Mouse (Mus musculus) kidney, adult 18-20 months (tissue): ENCODE measurements around the gene Clip2.

Experiments used
- DNase-seq: peaks from one replicate; pipeline ENCODE4 v3.0.0; 2021

Gene Clip2

GRCm38 (mm10) chr5:134522524-134522923, 29.7 kb downstream of the Clip2 start:
- no peak for DNase-seq

DNA sequence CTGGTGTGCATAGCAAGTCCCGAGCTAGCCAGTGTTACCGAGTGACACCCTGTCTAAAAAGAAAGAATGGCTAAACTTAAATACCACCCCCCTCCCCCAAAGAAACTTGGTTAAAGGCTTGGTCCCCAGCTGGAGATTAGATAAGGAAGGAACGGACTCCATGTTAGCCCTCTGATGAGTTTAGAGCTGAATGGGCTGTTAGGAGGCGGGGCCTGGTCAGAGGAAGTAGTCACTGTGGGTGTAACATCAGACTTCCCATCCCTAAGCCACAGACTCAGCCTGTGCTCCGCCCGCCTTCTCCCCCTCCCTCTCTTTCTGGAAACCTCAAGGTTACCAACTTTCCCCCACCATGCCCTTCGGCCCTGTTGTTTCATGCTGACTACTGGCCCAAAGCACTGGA, 30.4 kb downstream of the Clip2 start:
- no peak for DNase-seq

GRCm38 (mm10) chr5:134521131-134521530, 31.1 kb downstream of the Clip2 start:
- no peak for DNase-seq

DNA sequence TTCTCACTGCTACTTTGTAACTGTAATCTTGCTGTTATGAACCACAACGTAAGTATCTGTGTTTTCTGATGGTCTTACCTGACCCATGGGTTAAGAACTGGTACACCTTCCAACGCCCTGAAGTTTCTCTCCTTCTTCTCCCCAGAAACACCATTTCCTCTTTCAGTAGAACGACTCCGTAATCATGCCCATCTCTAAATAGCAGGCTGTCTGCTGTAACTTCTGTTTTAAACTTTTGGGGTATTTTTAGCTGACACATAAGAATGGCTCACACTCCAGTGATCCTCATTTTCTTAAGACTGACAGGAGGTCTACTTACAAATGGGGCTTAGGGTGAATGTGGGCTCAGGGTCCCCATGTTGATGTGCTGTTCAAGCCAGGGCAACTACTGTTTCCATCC, 32.1 kb downstream of the Clip2 start:
- DNase-seq, result no peak

DNA sequence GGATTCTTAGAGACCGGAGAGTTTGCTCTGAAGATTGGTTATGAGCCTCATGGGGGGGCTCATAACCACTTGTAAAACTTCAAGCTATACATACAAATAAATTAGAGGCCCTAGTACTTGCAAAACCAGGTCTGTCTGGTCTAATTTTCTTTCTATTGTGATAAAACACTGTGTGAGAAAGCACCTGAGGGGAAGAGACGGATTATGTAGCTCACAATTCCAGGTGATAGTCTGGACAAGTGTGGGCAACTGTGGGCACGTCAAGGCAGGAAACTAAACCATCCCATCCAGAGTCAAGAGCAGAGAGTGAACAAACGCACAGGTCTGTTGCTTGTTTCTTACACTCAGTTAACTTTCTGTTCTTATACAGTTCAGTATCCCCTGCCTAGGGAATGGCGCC, 32.8 kb downstream of the Clip2 start:
- no peak for DNase-seq

DNA sequence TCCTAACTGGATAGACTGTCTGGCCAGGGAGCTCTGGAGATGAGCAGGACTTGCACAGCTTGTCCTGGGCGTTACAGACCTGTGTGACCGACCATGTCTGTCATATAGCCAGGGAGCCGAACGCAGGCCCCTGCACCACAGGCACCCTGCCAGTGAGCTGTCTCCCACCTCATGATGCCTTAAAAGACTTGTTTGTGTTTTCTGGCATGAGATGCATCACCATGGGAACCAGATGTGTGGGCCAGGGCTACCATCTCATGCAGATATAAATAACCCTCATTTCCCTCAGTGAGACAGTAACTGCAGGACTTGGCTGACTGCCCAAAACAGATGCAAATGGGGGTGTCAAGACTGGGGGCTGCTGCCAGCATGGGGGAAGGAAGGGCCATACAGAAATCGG, 40.1 kb downstream of the Clip2 start:
- no peak for DNase-seq

DNA sequence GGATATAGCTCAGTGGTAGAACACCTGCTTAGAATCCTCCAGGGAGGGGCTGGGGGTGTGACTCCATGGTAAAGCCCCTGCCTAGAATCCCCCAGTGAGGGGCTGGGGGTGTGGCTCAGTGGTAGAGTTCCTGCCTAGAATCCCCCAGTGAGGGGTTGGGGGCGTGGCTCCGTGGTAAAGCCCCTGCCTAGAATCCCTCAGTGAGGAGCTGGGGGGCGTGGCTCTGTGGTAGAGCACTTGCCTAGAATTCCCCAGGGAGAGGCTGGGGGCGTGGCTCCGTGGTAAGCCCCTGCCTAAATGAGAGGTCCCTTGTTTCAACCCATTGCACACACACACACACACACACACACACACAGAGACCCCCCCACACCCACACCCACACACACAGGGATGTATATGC, 42.0 kb downstream of the Clip2 start:
- no peak for DNase-seq

DNA sequence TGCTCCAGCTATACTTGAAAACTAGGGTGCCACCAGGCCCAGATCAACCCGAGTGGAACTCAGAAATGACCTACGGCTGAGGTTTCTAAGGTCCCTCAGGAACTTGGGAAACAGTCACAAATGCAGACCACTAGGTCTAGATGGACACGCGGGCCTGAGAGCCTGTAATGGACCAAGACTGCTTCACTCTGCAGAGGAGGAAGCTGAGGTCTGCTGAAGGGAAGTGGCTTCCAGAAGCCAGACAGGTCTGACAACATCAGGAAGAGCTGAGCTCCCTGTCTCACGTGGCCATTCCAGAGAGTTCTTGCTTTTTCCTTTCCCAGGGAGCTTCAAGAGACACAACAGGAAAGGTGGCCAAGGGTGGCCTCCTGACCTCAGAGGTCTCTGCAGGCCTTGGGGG, 43.3 kb downstream of the Clip2 start:
- no peak for DNase-seq

GRCm38 (mm10) chr5:134507859-134508399, 44.3 kb downstream of the Clip2 start:
- DNase-seq, result no peak

- DNase-seq, result peak; percentile 82
These were observed 44.9 kb downstream of the Clip2 start for GRCm38 (mm10) chr5:134507307-134507706.

DNA sequence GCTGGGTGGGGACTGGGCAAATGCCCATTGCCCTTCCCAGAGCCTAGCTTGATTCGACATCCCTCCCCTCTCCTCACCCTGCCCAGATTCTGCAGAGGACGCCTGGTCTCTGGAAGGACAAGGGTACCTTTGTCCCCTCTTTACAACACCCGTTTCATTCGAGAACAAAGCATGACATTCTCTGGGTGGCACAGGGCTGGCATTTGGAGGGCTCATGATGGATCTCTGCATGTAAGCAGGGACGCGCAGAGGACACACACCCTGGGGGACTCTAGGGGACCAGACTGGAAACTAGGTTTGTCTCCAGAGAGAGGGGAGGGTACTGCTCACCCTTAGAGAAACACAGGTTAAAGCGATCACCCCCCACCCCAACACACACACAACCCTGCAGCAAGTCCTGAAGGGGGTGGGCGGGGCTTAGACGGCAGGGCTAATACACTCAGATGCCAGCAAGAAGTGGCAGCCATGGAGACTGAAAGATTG, 46.4 kb downstream of the Clip2 start:
- DNase-seq, result no peak

DNA sequence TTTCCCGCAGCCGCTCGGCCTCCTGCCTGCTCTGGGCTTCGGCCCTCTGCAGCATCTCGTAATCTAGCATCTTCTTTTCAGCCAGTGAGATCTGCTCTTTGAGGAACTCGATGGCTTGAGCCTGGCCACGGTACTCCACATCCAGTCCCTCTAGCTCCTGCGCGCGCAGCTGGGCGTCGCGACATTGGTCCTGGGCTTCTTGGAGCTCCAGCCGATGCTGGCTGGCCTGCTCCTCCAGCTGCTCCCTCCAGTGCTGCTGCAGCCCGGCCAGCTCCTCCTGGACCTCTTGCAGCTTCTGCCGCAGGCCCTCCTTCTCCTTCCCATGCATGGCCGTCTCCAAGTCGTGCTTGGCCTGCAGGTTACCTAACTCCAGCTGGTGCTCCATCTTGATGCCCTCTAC, 49.6 kb downstream of the Clip2 start:
- DNase-seq, result no peak

DNA sequence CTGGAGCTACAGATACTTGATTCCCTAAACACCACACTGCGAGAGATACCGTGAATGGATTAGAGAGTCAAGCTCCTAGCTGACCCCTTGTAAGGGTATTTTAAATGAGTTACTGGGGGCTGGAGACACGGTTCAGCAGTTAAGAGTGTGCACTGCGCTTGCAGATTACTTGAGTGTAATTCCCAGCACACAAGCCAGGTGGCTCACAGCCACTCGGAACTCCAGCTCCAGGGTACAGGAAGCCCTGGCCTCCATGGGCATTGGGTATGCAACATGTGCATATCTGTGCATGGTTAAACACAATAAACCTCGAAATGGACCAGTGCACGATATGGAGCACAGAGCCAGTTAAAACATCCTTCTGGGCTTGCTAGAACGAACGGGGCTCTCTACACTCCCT, 50.8 kb downstream of the Clip2 start:
- DNase-seq, result no peak

DNA sequence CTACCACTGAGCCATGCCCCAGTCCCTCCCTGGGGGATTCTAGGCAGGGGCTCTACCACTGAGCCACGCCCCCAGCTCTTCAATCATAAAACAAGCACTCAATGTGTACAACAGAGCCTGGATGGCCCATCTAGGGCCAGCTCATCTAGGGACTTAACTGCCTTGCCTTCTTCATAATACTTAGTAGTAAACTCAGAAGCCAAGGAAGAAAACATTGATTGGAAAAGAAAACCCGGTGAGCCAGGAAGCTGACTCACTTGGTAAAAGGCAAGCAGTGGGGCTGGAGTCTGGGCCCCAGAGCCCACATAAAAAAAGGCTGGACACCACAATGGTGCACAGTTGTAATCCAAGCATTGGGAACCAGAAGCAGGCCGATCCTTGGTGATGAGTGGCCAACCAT, 51.6 kb downstream of the Clip2 start:
- DNase-seq, result no peak

- DNase-seq, result peak; percentile 73
These were observed 52.2 kb downstream of the Clip2 start for GRCm38 (mm10) chr5:134500062-134500461.

DNA sequence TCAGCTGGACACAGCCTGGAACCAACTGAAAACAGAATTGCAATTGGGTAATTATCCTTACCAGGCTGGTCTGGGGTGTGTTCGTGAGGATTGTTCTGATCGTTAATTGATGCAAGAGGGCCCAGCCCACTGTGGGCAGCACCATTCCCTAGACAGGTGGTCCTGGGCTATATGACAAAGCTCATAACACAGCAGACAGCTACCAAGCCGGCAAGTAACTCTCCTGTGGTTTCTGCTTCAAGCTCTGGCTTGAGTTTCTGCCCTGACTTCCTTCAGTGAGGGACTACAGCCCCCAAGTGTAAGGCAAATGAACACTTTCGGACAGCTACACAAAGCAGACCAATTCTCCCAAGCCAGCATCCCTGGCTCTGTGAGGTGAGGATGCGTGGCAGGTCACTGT, 55.2 kb downstream of the Clip2 start:
- DNase-seq, result no peak

DNA sequence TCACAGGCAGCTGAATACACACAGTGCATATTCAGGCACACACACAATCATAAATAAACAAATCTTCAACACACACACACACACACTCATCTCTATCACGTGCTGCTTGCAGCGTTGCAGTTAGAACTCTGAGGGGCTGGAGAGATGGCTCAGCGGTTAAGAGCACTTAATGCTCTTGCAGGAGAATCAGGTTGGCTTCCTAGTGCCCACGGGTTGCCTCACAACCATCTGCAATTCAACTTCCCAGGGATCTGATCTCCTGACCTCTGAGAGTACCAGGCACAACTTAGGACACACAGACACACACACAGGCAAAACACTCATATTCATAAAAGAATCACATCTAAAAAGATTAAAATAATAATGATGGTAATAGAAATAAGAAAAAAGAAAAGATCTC, 56.4 kb downstream of the Clip2 start:
- no peak for DNase-seq

GRCm38 (mm10) chr5:134494142-134494541, 58.1 kb downstream of the Clip2 start:
- peak; percentile 91 for DNase-seq

- DNase-seq, result no peak
These were observed 59.3 kb downstream of the Clip2 start for GRCm38 (mm10) chr5:134492956-134493355.

DNA sequence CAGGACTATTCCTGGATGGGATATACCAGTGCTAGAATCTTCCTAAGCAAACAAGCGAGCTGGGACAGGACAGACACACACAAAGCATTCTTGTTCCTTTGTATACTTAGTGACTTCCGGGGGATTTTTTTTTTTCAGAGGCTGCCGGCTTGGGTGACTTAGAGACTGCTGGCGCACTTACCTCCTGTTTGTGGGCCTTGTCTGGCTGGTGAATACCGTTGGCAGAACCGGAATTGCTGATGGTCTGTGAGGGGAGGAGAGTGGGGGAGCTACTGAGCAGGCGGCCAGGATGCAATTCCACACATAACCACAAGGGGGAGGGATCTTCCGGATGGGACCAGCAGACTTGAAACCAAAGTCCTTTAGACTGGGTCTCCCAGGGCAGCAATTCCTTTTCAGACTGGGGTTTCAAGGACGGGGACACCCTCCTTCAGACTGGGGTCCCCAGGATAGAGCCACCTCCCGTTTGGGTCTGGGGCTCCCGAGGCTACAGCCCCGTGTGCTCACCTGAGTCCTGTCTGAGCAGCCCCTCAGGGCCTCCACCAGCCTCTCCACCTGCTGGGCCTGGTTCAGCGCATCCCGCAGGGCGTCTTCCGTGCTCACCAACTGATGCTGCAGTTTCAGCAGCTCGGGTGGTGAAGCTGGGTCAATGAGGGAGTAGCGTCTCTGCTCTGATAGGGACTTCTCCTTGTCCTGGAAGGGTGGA, 60.4 kb downstream of the Clip2 start:
- peak; percentile 81 for DNase-seq

DNA sequence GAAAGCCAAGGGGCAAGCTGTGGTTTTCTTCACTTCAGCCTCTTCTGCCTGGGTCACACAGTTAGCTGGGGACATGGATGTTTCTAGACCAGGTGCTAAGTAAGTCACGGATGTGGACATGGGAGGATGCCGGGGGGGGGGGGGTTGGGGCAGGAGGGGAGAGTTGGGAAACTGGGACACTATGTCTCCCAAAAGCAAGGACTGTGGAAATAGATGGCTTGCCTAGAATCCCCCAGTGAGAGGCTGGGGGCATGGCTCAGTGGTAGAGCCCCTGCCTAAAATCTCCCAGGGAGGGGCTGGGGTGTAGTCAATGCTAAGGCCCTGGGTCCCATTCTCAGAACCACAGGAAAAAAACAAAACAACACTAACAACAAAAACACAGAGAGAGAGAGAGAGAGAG, 61.0 kb downstream of the Clip2 start:
- no peak for DNase-seq

GRCm38 (mm10) chr5:134490465-134490864, 61.8 kb downstream of the Clip2 start:
- no peak for DNase-seq

DNA sequence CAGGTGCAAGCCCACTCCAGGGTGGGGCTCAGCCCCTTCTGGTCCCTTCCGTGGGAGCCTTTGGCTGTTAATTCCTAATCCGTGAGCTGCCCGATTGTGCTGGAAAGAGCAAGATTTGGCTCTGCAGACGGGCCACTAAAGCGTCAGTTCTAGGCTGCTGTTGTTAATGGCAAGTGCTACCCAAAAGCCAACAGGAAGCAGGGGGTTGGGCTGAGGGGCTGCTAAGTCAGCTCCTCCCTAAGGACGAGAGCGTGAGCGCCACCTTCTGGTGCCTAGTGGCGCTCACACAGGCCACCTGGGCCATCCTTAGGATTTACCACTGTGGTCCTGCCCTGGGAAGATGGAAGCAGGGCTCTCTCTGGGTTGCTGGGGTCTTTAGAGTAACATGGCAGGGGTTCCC, 62.7 kb downstream of the Clip2 start:
- no peak for DNase-seq

GRCm38 (mm10) chr5:134488596-134488995, 63.6 kb downstream of the Clip2 start:
- DNase-seq, result no peak

GRCm38 (mm10) chr5:134488042-134488441, 64.2 kb downstream of the Clip2 start:
- DNase-seq, result no peak
